Mouse (Mus musculus) MEL-GATA-1-ER (cell line): ENCODE measurements at regions not wholly inside any gene's neighbourhood (a gene's known extent, or its start where the extent isn't known, plus 50 kb on each side); places are given as distances from the start of the nearest gene placed in this dataset.
A peak's percentile ranks its signal among the peaks of the same experiment; 100 is the strongest.

ENCODE experiments used
- DNase-seq: peaks from one replicate; pipeline ENCODE4 v3.0.0-alpha.2; 2012; ENCODE audit warnings: low read depth; ENCODE audit errors: extremely low read depth

DNA sequence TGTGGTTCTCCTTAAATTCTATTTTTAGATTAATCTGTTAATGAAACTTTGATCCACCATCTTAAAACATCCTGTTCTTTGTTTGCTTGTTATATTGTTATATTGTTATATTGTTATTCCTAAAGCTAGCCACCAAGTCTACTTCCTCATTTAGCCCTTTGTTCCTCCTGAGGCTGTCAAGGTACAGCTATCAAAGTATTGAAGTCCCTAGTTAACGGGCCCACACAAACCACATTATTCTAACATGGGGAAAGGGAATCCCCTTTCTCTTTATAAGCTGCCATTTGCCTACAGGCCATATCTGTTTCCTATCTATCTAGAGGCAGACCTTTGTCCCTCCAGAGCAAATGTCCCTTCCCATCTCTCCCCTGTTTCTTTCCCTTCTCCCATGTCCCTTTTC is 317.0 kb downstream of the Prr30 start:
- DNase-seq = peak; percentile 16

DNA sequence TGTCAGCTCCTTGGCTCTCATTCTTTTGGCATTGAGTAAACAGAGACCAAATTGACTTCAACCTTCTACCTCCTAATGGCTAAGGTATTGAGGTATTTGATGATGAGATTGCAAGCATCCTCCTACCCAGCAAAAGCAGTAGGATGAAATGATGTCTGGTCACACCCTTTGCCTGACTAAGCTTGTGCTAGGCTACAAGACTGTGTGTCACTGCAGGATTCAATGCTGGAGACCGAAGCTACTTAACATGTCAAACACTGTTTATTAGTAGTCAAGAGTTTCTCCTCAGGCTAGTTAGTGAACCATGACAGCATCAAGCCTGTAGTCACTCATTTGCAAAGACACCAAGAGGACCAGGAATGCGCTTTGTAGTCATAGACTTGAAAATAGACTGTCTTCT is 320.0 kb downstream of the Prr30 start:
- DNase-seq = no peak

- DNase-seq = no peak
Observed at GRCm38 (mm10) chr14:100867790-100868189, 332.3 kb downstream of the Prr30 start.

DNA sequence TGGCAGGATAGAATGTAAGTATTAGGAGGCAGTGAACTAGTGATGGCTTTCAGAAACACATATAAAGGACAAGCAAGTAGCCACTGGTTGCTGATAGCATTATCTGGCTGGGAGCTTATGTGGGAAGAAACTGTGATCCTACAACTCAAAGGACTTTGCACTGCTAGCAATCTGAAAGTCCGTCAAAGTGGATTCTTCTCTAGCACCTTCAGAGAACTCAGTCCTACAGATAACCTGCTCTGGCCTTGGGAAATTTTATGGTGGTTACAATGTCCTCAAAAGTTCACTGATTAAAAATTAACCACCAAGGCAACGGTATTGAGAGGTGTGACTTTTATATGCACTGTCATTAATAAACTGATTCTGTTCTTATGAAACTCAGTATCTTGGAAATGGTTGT is 335.3 kb downstream of the Prr30 start:
- DNase-seq = no peak

GRCm38 (mm10) chr14:100864164-100864563 is 336.0 kb downstream of the Prr30 start:
- DNase-seq = no peak

DNA sequence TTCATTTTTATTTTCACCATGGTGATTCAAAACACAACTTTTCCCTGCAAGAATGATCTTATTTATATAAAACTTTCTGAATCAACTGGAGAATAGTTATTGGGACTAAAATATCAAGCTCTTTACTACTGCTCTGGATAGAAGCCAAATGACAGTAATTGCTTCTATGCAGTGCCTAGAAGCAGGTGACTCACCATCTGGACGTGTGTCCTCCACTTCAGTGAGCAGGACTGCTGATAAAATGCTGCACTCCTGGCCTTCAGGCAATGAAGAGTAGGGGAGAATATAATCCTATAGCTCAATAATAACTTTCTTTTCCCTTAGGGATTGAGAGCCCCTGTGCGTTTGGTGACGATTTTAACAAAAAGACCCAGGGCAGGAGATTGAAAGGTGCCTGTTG is 357.3 kb downstream of the Prr30 start:
- DNase-seq = no peak
